Mouse (Mus musculus) liver, embryonic 16.5 days (tissue): ENCODE results near the gene Ifnar1. TPM values are rescaled to one million over a fixed set of nuclear protein-coding genes. Genes with fewer than 3 reads are reported as not detected.

Experiments used
- ATAC-seq: fragments of 200-750 bp; cut with Nextera tagmentation; 2 replicates; pipeline ENCODE4 v1.8.0; 2017; ENCODE audit warnings: low read depth, mild to moderate bottlenecking, moderate number of reproducible peaks, moderate library complexity
- H3K27ac ChIP-seq: fragments of 300-500 bp; sonication (generic); 2 replicates; pipeline ENCODE4 v1.5.1; 2014; ENCODE audit warnings: mild to moderate bottlenecking, low read length
- H3K27me3 ChIP-seq: fragments of 300-500 bp; sonication (generic); 2 replicates; pipeline ENCODE4 v1.6.1; 2014; ENCODE audit warnings: low read depth, low read length, mixed read lengths; ENCODE audit not compliant: control insufficient read depth, insufficient read depth
- H3K36me3 ChIP-seq: fragments of 300-500 bp; sonication (generic); 2 replicates; pipeline ENCODE4 v1.6.1; 2014; ENCODE audit warnings: mild to moderate bottlenecking; ENCODE audit not compliant: control insufficient read depth, insufficient read depth
- H3K4me1 ChIP-seq: fragments of 300-500 bp; sonication (generic); 2 replicates; pipeline ENCODE4 v1.6.1; 2014; ENCODE audit warnings: low read depth, low read length, mixed read lengths; ENCODE audit not compliant: control insufficient read depth
- H3K4me2 ChIP-seq: fragments of 300-500 bp; sonication (generic); 2 replicates; pipeline ENCODE4 v1.6.1; 2014; ENCODE audit warnings: low read depth, low read length, mixed read lengths
- H3K4me3 ChIP-seq: fragments of 300-500 bp; sonication (generic); 2 replicates; pipeline ENCODE4 v1.5.1; 2014; ENCODE audit warnings: low read depth, mild to moderate bottlenecking, low read length
- H3K9ac ChIP-seq: fragments of 300-500 bp; sonication (generic); 2 replicates; pipeline ENCODE4 v1.6.1; 2014; ENCODE audit warnings: low read depth, low read length
- H3K9me3 ChIP-seq: fragments of 300-500 bp; sonication (generic); replicated peaks from 2 replicates; pipeline ENCODE4 v1.6.1; 2016; ENCODE audit warnings: low read length; ENCODE audit not compliant: control insufficient read depth
- WGBS: fragments of 180-500 bp; shearing (Covaris S2); extraction: QIAGEN DNeasy Blood & Tissue Kit; methylation state at CpG from one replicate; pipeline ENCODE4 v1.1.7; 2014; ENCODE audit not compliant: insufficient replicate concordance; 5-methylcytosine and 5-hydroxymethylcytosine counted together
- polyA plus RNA-seq: library from polyadenylated mRNA; unstranded; fragments of >200 nt; fragmentation: Nextera tagmentation; extraction: Ambion mirVana; gene quantifications from 2 replicates; pipeline ENCODE4 v1.2.1, GENCODE M21; 2015

Ifnar1 gene
- polyA plus RNA-seq, 1 experiment from 2014 or later, result 25.0 TPM

DNA sequence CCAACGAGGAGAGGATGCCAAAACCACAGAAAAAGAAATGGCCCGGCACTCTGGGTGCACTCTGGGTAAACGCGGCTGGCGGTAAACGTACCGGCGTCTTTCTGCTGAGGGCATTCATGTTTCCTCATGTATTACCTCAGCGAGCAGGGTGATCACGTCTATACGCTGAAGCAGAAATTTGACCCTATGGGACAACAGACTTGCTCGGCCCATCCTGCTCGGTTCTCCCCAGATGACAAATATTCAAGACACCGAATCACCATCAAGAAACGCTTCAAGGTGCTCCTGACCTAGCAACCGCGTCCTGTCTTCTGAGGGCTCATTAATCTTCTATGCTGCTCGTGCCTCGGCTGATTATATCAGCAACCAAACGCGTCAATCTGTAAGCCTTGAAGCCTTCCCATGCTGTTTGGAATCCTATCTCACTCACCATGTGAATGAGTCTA lies 26.7 kb upstream of the Ifnar1 start:
- Histone ChIP-seq H3K27ac (peak overlapping the region; percentile 3; the same call in 1 of the 2 replicates), H3K4me1 (peaks cover 30% of the 10 kb centered on the region), H3K9ac (no peak overlapping the region), H3K4me2 (no peak overlapping the region), H3K4me3 (no peak overlapping the region), H3K9me3 (no peaks in the 10 kb centered on the region), H3K27me3 (no peaks in the 10 kb centered on the region), H3K36me3 (no peaks in the 10 kb centered on the region)
- peak; percentile 53; the same call in 1 of the 2 replicates for ATAC-seq
- WGBS, result 58% methylated on average over 21 of the region's 21 CpGs

DNA sequence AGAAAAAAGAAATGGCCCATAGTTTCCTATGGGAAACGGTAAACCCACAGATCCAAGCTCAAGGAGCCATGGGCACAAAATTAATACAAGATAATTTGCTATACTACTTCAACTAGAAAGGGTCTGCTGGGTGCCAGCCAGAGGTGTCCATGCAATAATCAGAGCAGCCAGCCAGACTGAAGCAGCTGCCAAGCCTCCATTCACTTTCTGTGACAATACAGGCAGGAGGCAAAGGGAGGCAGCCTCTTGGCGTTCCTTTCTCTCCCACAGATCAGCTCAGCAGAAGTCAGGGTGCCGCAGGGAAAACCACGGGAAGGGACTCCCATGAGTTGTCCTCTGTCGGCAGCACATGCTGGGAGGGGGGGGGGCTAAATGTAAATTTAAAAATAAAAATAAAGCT lies 26.1 kb upstream of the Ifnar1 start:
- H3K27ac ChIP-seq, result peak overlapping the region; percentile 37
- no peaks in the 10 kb centered on the region for H3K9me3 ChIP-seq
- H3K4me3 ChIP-seq, result no peak overlapping the region
- H3K27me3 ChIP-seq, result no peaks in the 10 kb centered on the region
- no peak for ATAC-seq
- no peak overlapping the region for H3K4me2 ChIP-seq
- peak overlapping the region; percentile 29; the same call in 1 of the 2 replicates for H3K9ac ChIP-seq
- no peaks in the 10 kb centered on the region for H3K36me3 ChIP-seq
- 75% methylated on average over 5 of the region's 5 CpGs for WGBS
- H3K4me1 ChIP-seq, result peaks cover 37% of the 10 kb centered on the region

DNA sequence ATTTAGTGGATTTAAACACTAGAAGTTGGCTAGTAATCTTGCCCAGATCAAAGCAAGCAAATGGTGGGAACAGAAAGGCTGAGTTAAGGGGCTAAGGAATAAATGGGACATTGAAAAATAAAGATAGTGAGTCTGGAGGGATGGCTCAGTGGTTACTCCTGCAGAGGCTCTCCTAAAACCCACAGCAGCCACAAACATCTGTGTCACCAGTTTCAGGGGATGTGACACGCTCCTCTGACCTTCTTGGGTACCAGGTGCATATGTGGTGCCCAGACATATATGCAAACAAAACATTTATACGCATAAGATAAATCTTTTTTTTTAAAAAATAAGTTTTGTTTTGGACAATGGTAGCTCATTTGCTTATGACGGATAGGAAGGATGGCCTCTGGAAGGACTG lies 25.6 kb upstream of the Ifnar1 start:
- H3K9me3 ChIP-seq, result no peaks in the 10 kb centered on the region

DNA sequence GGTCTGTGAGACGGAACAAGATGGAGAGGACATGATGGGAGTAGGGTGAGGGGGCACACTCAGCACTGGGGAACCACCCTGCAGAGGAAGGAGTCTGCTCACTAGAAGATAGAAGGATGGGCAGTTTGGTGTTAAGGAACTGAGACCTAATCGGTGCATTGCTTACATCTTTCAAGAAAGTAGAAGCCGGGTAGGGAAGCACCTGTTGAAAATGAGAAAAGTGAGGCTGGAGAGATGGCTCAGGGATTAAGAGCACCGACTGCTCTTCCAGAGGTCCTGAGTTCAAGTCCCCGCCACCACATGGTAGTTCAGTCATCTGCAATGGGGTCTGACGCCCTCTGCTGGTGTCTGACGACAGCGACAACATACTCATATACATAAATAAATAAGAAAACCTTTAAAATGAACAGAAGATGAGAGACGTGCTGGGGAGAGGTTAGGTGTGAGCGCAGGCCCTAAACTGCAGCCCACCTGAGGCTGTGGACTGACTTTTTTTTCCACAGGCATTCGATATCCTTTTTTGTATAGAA lies 25.1 kb upstream of the Ifnar1 start:
- H3K9me3 ChIP-seq, result no peaks in the 10 kb centered on the region
- H3K27ac ChIP-seq, result peak overlapping the region; percentile 66
- H3K9ac ChIP-seq, result no peak overlapping the region; the same call in 1 of the 2 replicates
- no peaks in the 10 kb centered on the region for H3K27me3 ChIP-seq
- no peak overlapping the region for H3K4me2 ChIP-seq
- WGBS, result 73% methylated on average over 11 of the region's 11 CpGs
- peaks cover 43% of the 10 kb centered on the region for H3K4me1 ChIP-seq
- no peak overlapping the region for H3K4me3 ChIP-seq
- H3K36me3 ChIP-seq, result no peaks in the 10 kb centered on the region
- no peak for ATAC-seq

More for the DNA sequence above, 25.6 kb upstream of the Ifnar1 start:
- Histone ChIP-seq H3K4me1 (peaks cover 41% of the 10 kb centered on the region), H3K4me2 (no peak overlapping the region), H3K36me3 (no peaks in the 10 kb centered on the region), H3K4me3 (no peak overlapping the region), H3K9ac (peak overlapping the region; percentile 29; the same call in 1 of the 2 replicates), H3K27ac (peak overlapping the region; percentile 37; the same call in 1 of the 2 replicates), H3K27me3 (no peaks in the 10 kb centered on the region)
- 82% methylated on average over 3 of the region's 3 CpGs for WGBS
- ATAC-seq, result no peak

DNA sequence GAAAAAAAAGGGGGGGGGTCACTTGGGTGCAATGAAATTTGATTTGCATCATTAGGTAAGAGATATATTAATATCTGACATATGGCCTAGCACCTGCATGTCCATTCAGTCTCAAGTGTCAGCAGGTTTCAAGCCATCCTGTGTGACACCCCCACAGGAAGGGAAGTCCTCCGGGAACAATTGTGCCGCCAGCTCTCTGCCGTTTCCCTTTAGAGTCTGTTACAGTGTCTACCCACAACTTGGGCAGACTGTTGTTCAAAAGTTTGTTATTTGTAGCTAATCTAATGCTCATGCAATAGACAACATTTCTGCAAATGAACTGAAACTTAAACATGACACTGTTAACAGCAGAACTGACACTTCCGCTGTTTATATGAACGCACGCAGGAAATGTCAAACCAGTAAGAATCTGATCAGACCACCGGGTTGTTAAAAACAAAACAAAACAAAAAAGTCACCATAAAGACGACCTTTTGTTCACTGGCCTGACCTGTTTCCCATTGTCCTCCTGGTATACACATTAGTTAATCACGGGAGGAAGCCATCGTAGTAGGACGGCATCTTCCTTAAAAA lies 23.9 kb upstream of the Ifnar1 start:
- peak overlapping the region; percentile 66 for H3K27ac ChIP-seq
- H3K4me1 ChIP-seq, result peaks cover 46% of the 10 kb centered on the region
- no peaks in the 10 kb centered on the region for H3K36me3 ChIP-seq
- WGBS, result 24% methylated on average over 11 of the region's 11 CpGs
- H3K9me3 ChIP-seq, result no peaks in the 10 kb centered on the region
- H3K4me3 ChIP-seq, result peak overlapping the region; percentile 21
- no peaks in the 10 kb centered on the region for H3K27me3 ChIP-seq
- H3K9ac ChIP-seq, result peak overlapping the region; percentile 42
- ATAC-seq, result no peak
- peak overlapping the region; percentile 54 for H3K4me2 ChIP-seq

DNA sequence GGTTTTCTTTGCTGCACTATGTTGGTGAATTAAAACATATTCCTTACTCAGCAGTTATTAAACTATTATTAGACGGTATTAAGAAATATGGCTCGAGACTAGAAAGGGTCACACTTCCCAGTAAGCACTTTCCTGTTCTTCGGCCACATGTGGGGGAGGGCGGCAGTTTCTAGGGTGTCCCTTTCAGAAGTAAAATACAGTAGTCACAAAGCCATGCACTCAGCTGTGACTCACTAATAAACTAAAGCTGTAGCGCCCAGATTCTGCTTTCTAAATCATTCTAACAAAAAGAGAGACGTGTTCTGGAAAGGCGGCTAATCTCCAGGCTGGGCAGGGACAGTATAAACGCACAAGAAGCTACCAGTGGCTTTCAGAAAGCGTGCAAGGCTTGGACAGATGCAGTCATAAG lies 23.3 kb upstream of the Ifnar1 start:
- 23% methylated on average over 9 of the region's 9 CpGs for WGBS
- Histone ChIP-seq H3K27me3 (no peaks in the 10 kb centered on the region), H3K4me3 (no peak overlapping the region), H3K4me2 (peak overlapping the region; percentile 54), H3K9me3 (no peaks in the 10 kb centered on the region), H3K9ac (peak overlapping the region; percentile 46), H3K36me3 (no peaks in the 10 kb centered on the region), H3K27ac (peak overlapping the region; percentile 85), H3K4me1 (peaks cover 50% of the 10 kb centered on the region)
- no peak for ATAC-seq

DNA sequence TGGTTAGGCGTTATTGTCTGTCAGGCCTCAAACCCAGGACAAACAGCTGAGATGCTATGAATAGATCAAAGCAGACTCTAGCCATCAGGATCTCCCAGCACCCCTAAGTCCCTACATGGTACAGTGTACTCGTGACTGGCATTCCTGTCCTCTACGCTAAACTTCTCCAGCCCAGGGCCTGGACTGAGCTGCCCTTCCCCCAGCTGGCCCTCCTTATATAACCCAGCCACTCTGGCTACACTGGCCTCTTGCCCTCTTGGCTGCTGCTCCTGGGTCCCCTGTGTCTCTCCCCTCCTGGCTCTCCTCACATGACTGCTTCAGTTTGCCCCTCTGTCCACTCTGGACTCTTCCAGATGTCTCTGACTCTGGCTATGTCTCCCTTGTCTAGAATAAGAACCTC lies 22.4 kb upstream of the Ifnar1 start:
- no peak for ATAC-seq
- peak overlapping the region; percentile 26; the same call in 1 of the 2 replicates for H3K9ac ChIP-seq
- H3K4me2 ChIP-seq, result no peak overlapping the region
- no peaks in the 10 kb centered on the region for H3K27me3 ChIP-seq
- H3K4me3 ChIP-seq, result no peak overlapping the region
- H3K4me1 ChIP-seq, result peaks cover 53% of the 10 kb centered on the region
- H3K27ac ChIP-seq, result peak overlapping the region; percentile 72
- no peaks in the 10 kb centered on the region for H3K9me3 ChIP-seq
- no peaks in the 10 kb centered on the region for H3K36me3 ChIP-seq
- 67% methylated on average over 3 of the region's 3 CpGs for whole genome bisulfite sequencing

DNA sequence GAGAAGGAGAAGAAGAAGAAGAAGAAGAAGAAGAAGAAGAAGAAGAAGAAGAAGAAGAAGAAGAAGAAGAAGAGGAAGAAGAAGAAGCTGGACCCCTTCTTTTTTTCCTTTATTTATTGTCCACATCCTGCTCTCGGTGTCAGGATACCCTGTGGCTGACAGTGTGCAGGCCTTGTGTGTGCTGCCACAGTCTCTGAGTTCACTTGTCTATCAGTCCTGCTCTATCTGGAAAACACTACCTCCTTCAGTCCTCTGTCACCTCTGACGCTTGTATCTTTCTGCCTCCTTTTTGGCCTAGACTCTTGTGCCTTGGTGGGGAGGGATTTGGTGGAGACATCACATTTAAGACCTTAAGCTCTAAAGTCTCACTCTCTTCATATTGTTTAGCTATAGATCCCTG lies 21.6 kb upstream of the Ifnar1 start:
- H3K4me1 ChIP-seq, result peaks cover 58% of the 10 kb centered on the region
- 45% methylated on average over 2 of the region's 2 CpGs for WGBS
- H3K9me3 ChIP-seq, result no peaks in the 10 kb centered on the region
- peaks cover 5% of the 10 kb centered on the region for H3K36me3 ChIP-seq
- ATAC-seq, result no peak
- peak overlapping the region; percentile 68; the same call in 1 of the 2 replicates for H3K4me2 ChIP-seq
- no peaks in the 10 kb centered on the region for H3K27me3 ChIP-seq
- 0 out of 2 replicates have a peak overlapping the region, but pooled peaks have one; percentile 79 for H3K9ac ChIP-seq
- H3K27ac ChIP-seq, result peak overlapping the region; percentile 94
- H3K4me3 ChIP-seq, result no peak overlapping the region

DNA sequence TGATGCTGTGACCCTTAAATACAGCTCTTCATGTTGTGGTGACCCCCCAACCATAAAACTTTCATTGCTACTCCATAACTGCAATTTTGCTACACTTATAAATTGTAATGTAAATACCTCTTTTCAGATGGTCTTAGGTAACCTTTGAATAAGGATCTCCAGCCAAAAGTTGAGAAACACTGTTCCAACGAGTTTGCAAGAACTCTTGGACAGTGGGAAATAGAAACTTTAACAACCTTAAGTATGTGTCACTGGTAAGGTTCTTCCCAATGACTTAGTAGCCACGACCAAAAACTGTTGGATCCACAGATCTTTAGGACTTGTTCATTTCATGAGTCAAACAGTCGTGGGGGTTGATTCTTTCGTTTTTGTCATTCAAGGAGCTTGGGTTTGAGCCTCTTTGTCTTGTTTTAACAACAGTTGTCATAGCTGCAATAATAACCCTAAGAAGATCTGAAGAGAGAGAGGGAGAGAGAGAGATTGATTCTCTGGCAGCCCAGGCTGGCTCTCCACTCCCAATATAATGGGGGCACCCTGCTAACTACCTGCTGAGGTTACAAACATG lies 21.1 kb upstream of the Ifnar1 start:
- WGBS, result 63% methylated on average over 4 of the region's 4 CpGs
- peak overlapping the region; percentile 80 for H3K4me3 ChIP-seq
- H3K4me1 ChIP-seq, result peaks cover 57% of the 10 kb centered on the region
- no peak for ATAC-seq
- peak overlapping the region; percentile 79 for H3K9ac ChIP-seq
- H3K27me3 ChIP-seq, result no peaks in the 10 kb centered on the region
- H3K9me3 ChIP-seq, result no peaks in the 10 kb centered on the region
- H3K36me3 ChIP-seq, result peaks cover 10% of the 10 kb centered on the region
- peak overlapping the region; percentile 94 for H3K27ac ChIP-seq
- H3K4me2 ChIP-seq, result peak overlapping the region; percentile 68
